Mouse (Mus musculus) MEL-GATA-1-ER (cell line): Measurements from ENCODE around the gene Birc5.

Experiments used
- DNase-seq: peaks from one replicate; pipeline ENCODE4 v3.0.0-alpha.2; 2012; ENCODE audit warnings: low read depth; ENCODE audit errors: extremely low read depth

The Birc5 gene

DNA sequence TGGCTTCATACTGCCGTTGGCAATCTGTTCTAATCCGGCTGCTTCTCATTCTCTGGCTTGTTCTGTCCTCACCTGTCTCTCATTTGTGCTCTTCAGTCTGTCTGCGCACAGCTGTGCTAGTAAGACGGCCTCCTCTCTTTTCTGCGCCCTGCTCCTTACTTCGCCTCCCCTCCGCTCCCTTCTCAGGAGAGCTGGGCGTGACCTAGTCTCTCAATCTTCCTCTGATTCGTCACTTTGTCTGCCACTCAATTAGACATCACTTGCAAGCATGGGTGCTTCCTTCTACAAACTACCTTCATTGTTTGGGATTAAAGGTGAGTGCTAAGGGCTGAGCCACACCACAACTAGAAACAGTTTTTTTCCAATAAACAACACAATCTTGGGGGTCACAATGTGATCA, 5.2 kb downstream of the Birc5 start:
- no peak for DNase-seq

DNA sequence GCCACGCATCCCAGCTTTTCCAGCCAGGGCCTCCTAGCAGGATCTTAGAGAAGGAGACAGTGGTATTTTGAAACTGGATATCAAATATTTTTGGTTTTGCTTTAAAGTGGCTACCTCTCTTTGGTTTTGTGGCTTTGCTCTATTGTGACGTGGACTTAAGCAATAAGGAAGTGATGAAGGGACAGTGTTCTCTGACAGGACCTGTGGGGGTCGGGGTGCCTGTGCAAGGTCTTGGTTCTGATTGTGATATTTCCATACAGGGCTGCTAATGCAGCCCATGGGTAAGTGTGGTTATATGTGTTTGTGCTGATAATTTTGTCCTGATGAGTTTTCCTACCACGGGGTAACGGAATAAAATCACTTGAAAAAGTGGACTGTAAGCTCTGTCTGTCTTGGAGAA, 6.3 kb downstream of the Birc5 start:
- no peak for DNase-seq

DNA sequence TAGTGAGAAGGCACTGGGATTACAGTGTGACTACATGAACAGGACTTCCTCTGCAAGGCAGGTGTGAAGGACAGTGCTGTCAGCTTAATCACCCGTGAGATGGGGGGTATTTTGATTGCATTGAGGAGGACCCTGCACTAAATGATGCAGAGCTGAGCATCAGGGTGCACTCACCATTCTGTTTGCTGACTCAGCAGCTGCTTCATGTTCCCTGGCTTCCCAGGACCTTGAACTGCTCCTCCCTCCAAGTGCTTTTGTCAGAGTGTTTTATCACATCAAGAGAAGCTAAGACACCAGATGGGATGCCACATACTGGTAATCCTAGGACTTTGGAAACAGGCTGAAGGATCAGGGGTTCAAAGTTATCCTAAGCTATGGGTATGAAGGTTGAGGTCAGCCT, 6.9 kb downstream of the Birc5 start:
- DNase-seq = no peak

DNA sequence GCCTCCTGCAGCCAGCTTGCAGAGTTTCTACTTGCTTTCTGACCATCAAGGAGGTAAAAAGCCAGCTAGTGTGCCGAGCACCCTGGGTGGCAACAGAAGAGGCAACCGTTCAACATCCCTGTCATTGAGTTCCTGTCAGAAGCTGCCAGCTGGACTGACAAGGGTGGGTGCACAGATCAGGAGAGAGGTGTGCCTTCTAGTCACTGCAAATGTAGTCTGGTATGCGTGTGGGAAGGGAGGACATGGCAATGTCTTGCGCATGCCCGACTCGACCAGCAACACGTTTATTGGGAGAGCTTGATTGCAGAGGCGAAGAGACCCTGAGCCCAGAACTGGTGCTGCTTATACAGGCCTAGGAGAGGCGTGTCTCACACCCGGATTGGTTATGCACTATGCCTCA, 8.4 kb downstream of the Birc5 start:
- DNase-seq = no peak

DNA sequence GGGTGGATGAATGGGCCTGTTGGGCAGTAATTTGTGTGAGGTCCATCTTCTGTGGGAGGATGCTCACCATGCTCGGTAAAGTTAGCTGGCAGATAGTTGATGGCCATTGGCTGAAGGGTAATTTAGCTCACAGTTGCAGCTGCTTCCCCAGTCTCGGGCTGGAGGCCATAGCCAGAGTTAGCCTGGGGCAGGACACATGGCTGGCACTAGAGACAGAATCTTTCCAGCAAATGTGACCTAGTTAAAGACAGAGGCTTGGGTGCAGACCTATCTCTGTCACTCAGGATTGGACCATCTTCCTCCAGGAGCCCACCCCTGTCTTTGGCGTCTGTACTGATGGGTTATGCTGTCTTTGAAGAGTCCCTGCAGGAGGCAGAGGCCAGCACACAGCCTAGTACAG, 9.3 kb downstream of the Birc5 start:
- DNase-seq = no peak

DNA sequence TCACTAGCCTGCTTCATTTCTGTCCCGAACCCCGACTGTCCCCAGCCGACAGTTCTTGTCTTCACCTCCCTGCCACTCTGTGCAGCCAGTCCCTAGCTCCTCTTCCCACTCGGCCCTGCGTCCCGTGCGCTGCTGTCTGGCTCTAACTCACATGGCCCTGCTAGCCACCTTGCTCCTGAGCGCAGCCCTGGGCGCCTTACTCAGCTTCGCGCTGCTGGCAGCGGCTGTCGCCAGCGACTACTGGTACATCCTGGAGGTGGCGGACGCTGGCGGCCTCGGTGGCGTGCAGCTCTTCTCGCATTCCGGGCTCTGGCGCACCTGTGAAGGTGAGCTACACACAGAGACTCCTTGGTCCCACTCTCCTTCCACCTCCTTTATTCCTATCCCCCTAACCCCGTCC, 11.6 kb downstream of the Birc5 start, which contains the start of gene Tmem235:
TSS of gene Tmem235 (plus strand) at position 152 of the 400 bp plus-strand sequence.
- no peak for DNase-seq

DNA sequence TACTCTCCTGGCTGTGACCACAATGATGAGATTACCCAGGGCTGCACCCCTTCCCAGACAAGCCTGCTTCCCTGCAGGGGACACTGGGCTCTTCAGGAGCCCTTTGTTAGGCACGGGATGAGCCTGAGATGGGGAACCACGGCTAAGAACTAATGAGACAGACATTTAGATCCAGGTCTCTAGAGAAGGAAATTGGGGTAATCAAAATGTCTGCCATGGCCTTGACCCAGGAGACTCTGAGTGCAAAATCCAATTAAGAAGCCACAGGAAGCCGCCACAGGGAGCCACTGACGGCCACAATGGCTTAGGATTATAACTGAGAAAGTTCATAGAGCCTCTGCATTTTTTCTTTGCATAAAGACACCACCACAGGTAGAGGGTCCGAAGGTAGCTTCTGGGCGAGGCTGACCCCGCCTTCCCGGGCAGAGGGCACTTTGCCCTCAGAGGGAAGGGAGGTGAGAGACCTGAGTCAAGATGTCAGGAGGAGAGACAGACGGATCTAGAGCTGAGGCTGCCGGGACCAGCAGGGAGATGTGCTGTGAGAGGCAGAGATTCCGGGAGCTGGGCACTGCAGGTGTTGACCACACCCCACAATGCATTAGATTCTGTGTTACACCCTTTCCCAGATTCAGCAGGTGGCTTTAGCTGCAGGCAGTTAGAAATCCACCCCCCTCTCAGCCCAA, 14.3 kb downstream of the Birc5 start:
- DNase-seq = no peak

DNA sequence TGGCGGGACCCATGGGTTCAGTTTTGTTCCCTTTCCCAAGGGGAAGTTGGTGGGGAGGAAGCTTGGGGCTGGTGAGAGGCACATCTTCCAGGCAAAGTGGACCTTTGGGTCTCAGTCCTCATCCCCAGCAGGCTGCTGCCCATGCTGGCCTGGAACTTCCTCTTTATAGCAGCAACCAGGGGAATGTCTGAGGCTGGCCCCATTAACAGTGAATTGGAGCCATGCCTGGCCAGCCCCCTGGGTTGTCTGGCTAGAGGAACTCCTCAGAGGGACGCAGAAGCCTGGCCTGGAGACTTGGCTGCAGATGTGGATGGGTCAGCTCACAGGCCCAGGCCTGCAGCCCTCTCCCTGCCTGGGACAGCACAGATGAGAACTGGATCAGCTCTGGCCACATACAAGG, 15.8 kb downstream of the Birc5 start:
- no peak for DNase-seq

DNA sequence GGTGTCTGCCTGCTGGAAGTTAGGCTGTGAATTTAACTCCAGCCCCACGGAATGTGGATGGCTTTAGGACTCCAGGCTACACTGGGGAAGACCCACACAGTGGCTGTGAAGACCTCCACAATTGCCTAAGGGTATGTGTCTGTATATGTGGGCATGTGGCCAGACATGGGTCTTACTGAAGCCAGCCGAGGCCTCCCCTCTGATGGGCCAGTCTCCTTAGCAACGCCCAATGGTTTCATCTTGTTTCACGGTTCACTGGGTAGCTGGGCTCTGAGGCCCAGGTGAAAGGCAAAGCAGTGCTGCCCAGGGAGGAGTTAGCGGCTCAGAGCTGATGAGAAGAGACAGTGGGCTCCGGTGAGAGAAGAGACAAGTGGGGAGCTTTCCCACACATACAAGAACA, 16.9 kb downstream of the Birc5 start:
- DNase-seq = no peak

DNA sequence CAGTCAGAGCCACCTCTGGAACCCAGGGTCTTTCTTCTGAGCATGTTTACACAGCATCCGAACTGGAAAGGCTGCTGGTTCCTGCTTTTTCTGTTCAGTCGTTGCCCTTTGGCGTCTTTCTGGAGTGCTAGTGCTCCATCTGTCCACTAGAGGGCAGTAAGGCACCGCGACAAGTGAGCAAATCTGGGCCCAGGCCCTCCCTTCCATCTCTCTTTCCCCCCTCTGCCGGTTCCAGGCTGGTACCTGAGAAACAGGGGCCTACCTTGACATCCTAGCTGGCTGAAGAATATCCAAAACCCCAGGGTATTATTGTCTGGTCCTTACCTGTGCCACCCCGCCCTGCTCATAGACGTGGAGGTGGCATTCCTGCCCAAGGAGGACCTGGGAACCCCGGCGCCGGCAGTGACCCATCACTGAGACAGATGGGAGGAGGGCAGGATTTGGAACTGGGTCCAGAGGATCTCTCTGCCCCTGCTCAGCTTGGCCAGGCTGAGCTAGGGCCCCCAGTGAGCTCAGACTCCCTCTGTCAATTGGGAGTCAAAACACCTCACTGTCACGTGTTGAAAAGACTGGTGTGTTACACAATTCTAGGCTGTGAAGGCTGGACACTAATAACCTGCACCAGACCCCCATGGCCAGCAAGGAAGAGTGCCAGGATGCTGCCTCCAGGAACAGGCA, 21.8 kb downstream of the Birc5 start:
- DNase-seq = no peak

DNA sequence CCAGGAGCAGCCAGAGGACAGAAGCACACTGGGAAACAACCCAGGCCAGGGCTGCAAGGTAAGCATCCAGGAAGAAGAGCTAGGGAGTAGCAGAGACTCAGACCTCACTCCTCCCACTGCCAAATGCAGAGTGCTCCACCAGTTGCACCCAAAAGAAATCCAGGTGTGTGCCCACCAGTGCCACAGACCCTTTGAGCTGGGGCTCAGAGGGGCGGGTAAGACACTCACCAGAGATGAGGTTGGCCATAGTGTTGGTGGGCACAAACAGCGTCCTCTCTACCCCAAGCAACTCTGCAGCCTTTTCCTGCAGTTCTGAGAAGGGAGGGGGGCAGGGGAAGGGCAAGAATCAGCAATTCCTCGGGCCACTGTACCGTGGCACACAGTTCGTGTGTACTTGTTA, 22.3 kb downstream of the Birc5 start:
- DNase-seq = no peak

DNA sequence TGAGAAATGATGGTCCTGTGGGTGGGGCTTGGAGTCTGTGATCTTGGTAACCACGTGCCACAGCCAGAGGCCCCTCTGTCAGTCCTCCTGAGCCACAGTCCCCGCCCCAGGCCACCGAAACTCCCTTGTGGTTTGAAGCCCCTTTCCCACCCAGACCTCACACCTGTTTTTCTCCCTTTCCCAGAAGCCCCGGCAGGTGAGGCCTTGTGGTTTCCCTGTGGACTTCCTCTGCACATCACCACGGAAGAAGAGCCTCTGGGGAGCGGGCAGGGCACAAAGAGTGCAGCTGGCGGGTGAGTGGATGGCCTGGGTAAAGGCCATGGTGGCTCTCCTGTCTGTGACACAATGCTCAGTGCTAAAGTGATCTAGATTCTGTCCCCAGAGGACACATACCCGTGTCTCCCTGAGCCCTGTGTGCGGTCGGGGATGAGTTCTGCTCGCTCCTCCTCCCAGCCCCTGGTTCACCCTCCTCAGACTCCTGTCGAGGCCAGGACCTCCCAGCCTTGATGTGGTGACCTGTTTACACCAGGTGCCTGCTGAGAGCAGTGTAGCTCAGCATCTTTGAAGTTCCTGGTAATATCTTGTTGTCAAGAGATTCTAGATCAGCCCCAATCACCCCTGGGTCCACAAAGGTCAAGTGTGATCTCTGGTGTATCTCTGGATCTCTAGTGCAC, 23.0 kb downstream of the Birc5 start:
- DNase-seq = no peak

DNA sequence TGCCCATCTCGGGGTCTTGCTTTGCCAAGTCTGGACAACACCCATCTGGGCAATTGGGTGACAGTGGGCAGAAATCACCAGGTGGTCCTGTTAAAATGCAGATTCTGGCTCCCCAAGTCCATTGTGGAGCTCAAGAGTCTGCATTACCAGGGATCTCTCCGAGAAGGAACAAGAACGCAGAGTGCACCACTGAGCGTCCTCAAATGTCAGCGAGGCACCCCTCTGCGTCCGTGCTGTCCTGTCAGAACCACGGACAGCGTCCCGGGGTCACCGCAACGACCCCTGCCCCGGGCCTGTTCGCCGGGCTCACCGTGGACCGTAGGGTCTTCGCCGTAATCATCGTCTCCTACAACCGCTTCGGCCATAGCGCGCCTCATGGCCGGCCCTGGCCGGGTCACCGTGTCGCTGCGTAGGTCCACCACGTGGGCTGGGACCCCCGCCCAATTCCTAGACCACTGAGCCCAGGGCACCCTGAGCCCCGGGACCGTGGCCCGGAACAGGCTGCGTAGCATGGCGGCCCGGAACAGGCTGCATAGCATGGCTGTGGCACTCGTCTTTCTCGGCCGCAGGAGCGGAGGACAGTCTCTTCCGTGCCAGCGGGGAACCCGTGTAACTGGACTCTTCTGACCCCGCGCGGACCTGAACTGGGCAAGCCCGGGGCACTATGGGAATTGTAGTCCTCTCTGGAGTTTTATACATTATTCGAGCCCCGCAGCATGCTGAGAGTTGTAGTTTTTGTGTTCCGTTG, 24.0 kb downstream of the Birc5 start, which contains the start of gene Tha1:
TSS of gene Tha1 (minus strand) at position 621 of the 748 bp plus-strand sequence.
- no peak for DNase-seq

DNA sequence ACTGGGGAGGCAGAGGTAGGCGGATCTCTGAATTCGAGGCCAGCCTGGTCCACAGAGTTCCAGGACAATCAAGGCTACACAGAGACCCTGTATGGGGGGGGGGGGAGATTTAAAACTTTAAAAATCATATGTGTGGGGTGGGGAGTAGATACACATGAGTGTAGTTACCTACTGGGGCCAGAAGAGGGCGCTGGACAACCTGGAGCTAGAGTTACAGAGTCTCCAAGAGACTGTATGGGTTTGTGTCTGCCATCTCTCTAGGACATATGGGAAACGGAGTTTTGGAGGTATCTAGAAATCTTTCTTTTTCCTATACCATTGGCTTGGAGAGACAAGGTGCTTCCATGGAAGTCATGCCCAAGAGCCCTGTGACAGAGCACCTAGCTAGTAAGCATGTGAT, 25.4 kb downstream of the Birc5 start:
- DNase-seq = no peak

DNA sequence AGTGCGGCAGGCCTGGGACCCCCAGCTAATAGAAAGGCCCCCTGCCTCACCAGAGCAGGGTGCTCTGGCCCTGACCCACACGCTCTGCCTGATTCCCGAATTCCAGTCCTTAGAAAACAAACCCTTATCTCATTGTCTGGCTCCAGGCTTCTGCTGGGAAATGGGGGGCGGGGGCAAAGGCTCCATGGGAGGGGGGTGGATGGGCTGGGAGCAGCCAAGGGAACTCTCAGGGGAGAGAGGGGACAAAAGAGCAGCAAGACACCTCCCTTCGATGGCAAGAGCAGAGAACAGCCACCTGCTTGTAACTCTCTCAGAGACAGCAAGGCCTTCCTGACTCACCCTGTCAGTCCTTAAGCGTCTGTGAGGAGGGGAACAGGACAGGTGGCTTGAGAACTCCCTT, 26.6 kb downstream of the Birc5 start:
- DNase-seq = no peak

DNA sequence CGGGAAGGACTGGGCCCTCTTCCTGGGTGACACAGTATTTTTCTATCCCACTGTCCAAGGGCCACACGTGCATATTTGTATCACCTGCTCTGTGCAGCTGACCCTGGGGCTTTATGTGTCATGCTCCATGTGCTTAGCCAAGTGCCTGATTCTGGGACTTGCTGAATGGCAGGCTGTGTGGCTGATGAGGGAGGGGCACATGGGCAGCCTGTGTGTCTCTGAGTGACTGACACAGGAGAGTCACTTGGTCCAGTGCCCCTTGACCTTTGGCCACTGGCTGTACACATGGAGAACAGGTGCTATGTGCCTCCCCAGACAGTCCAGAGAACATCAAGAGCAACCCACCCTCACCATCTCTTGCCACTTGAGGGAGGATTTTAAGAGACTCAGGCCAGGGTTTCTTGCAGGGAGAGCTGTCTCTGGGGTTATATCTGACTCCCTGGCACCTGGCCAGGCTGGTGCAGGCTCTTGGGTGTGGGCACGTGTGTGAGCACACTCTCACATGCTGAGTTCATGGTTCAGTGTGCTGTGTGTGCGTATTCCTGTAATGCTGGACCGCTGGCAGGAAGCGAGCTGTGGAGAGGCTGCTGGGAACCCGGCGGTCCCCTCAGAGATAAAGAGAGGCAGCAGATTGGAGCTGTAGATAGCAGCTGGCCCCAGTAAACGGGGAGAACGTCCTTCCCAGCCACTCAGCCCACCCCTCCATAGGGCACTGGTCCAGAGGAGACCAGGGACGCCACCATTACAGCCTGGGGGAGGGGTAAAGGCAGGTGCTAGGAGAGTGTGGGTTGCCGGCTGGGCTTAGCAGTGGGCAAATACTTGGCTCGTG, 29.1 kb downstream of the Birc5 start:
- no peak for DNase-seq

DNA sequence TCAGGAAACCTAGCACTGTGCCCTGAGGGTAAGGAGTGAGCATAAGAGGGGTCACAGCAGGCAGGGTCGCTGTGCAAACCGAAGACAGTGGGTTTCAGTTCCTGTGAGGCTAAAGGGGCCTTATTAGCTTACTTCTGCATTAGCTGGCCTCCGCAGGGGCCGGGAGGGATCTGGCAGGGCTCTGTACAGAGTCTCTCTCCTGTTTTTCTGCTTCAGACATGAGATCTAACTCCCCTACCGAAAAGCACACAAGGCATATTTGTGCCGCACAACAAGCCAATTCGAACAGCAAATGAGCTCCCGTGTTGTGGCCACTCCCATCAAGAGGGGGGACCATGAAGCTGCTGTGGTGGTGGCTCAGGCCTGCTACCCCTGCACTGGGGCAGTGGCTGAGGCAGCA, 29.8 kb downstream of the Birc5 start:
- DNase-seq = no peak

DNA sequence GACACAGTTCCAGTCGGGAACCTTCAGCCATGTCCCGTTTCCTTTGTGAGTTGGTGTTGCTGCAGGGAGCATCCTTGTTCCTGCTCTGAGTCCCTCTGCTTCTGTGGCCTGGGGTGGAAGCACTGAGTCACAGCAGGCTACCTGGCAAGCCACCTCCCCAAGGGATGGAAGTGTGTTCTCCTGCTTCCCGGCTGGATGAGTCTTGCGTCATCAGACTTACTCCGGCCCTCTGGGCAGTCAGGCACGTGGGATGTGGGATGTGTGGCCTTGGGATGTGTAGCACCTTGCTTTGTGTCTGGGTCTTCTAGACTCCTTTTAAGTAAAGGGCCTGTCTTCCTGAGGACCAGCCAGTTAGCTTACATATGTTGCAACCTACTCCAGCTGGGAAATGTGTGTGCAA, 30.6 kb downstream of the Birc5 start:
- DNase-seq = no peak

DNA sequence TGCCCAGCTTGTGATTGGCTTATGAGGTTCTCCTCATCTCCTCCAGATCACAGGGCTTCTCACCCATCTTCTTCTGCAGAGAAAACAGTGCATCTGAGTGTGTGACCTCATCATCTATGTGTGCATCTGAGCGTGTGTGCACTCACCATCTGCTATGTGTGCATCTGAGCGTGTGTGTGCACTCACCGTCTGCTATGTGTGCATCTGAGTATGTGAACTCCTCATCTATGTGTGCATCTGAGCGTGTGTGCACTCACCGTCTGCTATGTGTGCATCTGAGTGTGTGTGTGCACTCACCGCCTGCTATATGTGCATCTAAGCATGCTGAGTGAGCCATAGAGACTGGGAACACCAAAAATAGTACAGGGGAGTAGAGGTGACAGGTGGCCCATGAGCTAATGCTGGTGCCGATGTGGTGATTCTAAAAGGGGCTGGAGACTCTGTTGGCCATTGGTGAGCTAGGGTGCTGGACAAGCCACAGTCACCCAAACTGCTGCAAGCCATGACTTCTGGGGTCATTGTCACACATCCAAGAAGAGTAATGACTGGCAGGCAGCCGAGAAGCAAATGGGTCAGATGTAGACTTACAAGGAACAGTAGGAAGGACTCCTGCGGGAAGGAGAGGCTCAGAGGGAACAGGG, 31.4 kb downstream of the Birc5 start:
- no peak for DNase-seq

DNA sequence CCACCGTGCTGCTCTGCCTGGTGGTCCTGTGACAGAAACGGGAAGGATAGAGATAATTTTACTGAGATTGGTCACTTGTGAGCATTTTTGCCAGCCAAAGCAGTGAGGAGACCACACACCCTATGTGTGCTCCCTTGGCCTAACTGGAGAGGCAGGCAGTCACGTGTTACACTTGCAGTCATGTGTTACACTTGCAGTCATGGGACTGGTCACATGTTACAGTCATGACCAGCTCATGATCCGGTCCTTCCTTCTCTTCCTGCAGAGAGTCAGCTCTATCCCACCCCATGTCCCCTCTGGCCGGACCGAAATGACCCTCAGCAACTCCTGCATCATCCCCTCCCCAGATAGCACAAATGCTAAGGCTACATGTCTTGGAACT, 31.9 kb downstream of the Birc5 start:
- DNase-seq = no peak

DNA sequence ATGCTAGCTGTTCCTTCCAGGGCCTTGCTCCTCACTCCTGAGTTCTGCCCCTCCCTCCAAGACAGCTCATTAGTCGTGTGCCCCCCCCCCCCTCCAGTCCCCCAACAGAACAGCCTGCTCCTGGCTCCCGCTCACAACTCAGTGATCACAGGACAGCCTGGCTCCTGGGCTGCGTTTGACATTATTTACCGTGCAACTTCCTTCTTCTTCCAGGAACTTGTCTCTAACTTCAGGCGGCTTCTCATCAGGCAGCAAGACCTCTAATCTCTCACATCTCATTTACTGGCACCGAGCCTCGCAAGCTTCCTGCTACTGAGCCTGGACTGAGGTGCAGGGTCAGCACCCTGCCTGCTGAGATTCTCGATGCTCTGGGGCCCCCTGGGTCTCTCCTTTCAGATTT, 32.7 kb downstream of the Birc5 start:
- peak; percentile 54 for DNase-seq
